Comparison of ENCODE assay signal across 9 mouse cellular contexts in the genomic region with DNA sequence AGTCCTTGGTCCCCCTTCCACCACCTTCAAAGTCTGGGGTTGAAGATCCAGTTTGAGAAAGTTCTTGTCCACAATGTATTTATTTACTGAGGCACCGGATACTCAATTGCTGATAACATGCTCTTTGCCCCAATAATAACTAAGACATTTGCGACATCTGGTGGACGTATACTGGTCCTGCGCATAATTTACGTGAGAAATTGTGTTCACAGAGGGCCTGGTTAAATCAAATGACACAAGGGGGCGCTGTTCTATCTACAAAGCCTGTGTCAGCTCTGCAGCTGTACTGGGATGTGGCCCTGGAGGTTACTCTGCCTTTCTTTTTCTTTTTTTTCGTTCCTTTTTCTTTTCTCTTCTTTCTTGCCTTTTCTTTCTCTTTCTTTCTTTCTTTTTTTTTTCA. TPM values are rescaled to one million over a fixed set of nuclear protein-coding genes. Genes with fewer than 3 reads are reported as not detected.
DNase-seq lines count a peak whose midpoint lies in the region; ATAC-seq lines count a peak whose summit lies in the region.
"Had no signal": no experiment of that assay in that cellular context is flagged by ENCODE, and none has a peak within 500 bp of the region (broad histone marks: within the 10 kb centered on the region; RNA-seq: fewer than 3 reads in every experiment).

No protein-coding gene starts in this region.

- H3K9me3 ChIP-seq in liver, embryonic 13.5 days (replicated peaks): no peaks in the 10 kb centered on the region
- H3K9me3 ChIP-seq: heart, embryonic 15.5 days had no signal

- ATAC-seq in liver, embryonic 13.5 days (ENCODE audit: low read depth): peak; percentile 37; the same call in 1 of the 2 replicates

- H3K27ac ChIP-seq in liver, embryonic 13.5 days: no peak overlapping the region
- H3K27ac ChIP-seq: heart, embryonic 15.5 days had no signal

- no peak overlapping the region for H3K9ac ChIP-seq in liver, embryonic 13.5 days
- H3K9ac ChIP-seq: heart, embryonic 15.5 days had no signal

- no peak overlapping the region for H3K4me2 ChIP-seq in liver, embryonic 13.5 days
- H3K4me2 ChIP-seq: heart, embryonic 15.5 days had no signal

- H3K36me3 ChIP-seq in liver, embryonic 13.5 days: no peaks in the 10 kb centered on the region
- H3K36me3 ChIP-seq: heart, embryonic 15.5 days had no signal

- WGBS in liver, embryonic 13.5 days (ENCODE audit: insufficient replicate concordance): 5% methylated on average over 7 of the region's 7 CpGs

- DNase-seq in CD4-positive helper T cell, adult 2 months (ENCODE audit: low read depth, low spot score): peak; percentile 84
- peak; percentile 46 to 52 for DNase-seq in adrenal gland, adult 18-20 months (ENCODE audit: low spot score in 2 of 2)
- DNase-seq in embryo, embryonic 10 days (ENCODE audit: low spot score): peak; percentile 94
- peak; percentile 55 to 59 for DNase-seq in gastrocnemius, postnatal 4 days (ENCODE audit: low spot score in 2 of 2)
- DNase-seq in kidney, postnatal 10 days: peak; percentile 86
- peak; percentile 57 for DNase-seq in liver, embryonic 13.5 days
- DNase-seq in ovary, adult 18-20 months (ENCODE audit: low spot score): peak; percentile 17
- DNase-seq in thymus, postnatal 0 days (ENCODE audit: low spot score): peak; percentile 90

- no peaks in the 10 kb centered on the region for H3K4me1 ChIP-seq in liver, embryonic 13.5 days (replicated peaks)

- no peaks in the 10 kb centered on the region for H3K27me3 ChIP-seq in liver, embryonic 13.5 days

- H3K4me3 ChIP-seq in liver, embryonic 13.5 days (replicated peaks): no peak overlapping the region
- H3K4me3 ChIP-seq: heart, embryonic 15.5 days had no signal

RNA-seq across cellular contexts. Expression of a gene that starts 39.2 kb away (rescaled TPM):
- total RNA-seq in adrenal gland, adult 18-20 months (2021): 1 to 10 TPM; 1.7 to 2.0 TPM
- total RNA-seq in gastrocnemius, postnatal 4 days (2021): 1 to 10 TPM; 8.1 to 8.6 TPM
- 25.0 and 30.5 TPM in 2 replicates for polyA plus RNA-seq in liver, embryonic 13.5 days (2015; fragmentation: Nextera tagmentation; extraction: Ambion mirVana)
- 39.4 and 43.3 TPM in 2 replicates for polyA plus RNA-seq in thymus, postnatal 0 days (2015; fragmentation: Nextera tagmentation; extraction: Ambion mirVana)

Comparison
In these comparisons a context has a peak if more than half of its experiments do, and no peak if none do; other contexts are left out.
1. DNase-seq: peak in every context shown above with its lines; median percentile 94 in embryo, embryonic 10 days; 90 in thymus, postnatal 0 days; 86 in kidney, postnatal 10 days; 84 in CD4-positive helper T cell, adult 2 months; 57 in gastrocnemius, postnatal 4 days; 57 in liver, embryonic 13.5 days; 49 in adrenal gland, adult 18-20 months; 17 in ovary, adult 18-20 months.